Mouse (Mus musculus): ENCODE measurements around the gene Slc27a4.

- TF ChIP-seq CTCF (IDR thresholded peaks at IDR 0.05; ENCODE audit: low read depth, low read length) (no peak), GATA1 (IDR thresholded peaks at IDR 0.05; ENCODE audit: borderline replicate concordance, low read length) (no peak), GATA2 (IDR thresholded peaks at IDR 0.05; ENCODE audit: borderline replicate concordance, low read depth, low read length) (no peak), POLR2AphosphoS5 (IDR thresholded peaks at IDR 0.05; ENCODE audit: insufficient replicate concordance, low read depth, low read length) (no peak)
Observed at GRCm38 (mm10) chr2:29831106-29831505, 28.7 kb downstream of the Slc27a4 start.
